Mouse (Mus musculus): Measurements from ENCODE around the gene D430041D05Rik. TPM values are rescaled to one million over a fixed set of nuclear protein-coding genes. Genes with fewer than 3 reads are reported as not detected.

D430041D05Rik gene
- total RNA-seq, 2 experiments from 2014 or later: 88.3 to 98.4 TPM

DNA sequence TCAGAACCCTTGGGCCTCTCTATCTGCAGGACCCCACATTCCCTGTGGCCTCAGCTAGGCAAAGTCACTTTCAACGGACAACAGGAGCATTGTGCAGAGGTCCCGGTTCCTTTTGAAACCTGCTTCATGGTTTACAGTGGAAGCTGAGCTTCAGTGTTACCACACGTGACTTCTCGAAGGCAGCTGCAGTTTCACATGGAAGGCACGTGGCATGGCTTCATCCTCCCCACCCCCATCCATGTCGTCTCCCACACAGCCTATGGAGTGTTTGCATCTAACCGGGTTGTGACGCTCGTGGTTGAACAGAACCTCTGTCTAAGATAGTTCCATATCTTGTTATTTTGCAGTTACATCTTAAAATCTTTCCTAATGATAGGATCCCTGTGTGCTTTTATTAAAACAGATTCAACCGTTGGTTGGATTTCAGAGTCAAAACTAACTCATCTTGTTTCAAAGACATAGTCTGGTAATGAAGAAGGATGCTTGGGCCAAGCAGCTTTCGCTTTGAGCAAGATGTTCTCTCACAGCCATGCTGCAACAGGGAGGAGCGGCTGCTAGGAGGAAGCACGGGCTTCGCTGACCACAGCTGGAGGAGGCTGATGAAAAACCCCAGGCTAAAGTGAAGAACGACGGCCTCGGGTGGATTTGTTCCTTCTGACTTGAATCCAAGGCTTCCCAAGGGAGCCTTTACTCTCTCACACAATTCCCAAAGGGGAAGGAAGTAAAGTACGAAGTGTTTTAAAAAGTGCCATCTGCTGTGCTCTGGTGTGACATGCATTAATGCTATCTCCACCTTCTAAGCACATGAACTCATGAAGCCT, 149.7 kb downstream of the D430041D05Rik start:
- no peak for DNase-seq

DNA sequence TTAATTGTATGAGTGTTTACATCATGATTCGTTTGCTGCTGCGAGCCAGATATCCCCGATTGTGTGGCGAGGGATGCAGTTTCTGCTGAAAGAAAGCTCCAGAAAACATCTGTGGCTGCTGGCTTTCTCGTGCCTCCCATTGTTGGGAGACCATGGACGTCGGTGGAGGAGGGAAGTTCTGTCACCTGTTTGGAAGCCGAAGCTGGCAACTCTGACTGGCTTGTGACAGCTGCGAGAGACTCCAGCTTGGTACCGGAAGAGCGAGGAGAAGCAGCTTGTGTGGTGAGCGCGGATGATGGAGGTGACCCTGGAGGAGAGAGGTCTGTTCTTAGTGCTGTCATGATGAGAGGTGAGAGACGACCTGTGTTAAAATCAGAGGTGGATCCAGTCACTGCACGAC, 154.2 kb downstream of the D430041D05Rik start:
- no peak for DNase-seq

DNA sequence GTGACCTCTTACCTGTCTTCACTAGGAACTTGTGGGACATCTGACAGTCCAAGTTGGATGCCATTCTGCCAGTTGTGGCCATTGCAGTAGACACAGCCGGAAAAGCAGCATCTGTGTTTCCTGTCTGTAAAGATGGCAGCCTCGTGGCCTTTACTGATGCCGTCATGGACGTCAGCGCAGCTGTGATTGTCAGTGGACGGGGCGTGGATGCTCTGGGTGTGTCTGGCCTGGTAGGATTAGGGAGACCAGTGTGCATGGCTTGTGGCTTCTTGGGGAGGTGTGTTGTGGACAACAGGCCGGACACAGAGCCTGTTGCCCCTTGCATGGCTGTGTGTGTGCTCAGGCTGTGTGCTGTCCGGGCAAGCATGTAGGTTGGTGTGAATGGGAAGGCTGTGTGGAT, 155.9 kb downstream of the D430041D05Rik start:
- DNase-seq: no peak

DNA sequence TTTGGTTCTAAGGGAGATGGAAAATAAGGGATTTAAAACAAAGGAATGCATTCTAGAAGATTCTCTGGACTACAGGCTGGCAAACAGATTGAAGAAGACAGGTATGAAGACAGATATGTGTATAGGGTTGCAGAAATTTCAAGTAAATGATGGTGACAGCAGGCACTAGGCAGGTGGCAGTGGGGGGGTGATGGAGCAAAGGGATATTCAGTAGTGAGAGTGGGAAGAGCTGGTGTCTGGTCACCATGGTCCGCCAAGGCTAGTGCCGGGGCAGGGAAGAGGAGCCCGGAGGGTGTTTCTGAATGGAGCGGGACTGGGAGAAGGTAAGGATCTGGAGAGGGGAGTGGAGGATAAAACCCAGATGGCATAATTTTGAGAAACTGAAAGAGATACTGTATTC, 157.5 kb downstream of the D430041D05Rik start:
- no peak for DNase-seq

DNA sequence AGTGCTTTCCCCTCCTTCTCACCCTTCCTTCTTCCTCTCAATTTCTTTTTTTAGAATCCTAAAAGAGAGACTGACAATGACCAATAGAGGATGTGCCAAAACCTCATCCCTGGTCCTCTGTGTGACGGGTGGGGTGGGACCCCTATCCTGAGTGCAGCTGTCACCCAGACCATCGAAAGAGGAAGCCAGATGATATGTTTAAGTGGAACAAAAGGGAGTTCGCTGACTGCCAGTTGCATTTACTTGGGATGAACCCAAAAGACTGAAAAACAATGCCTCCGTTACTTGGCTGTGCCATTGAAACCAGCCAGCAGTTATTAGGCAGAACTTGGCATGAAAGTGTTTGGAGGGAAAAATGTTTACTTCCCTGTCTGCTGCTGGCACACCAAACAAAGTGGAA, 159.2 kb downstream of the D430041D05Rik start:
- peak in 1 of 2 experiments; percentile 24 for DNase-seq

DNA sequence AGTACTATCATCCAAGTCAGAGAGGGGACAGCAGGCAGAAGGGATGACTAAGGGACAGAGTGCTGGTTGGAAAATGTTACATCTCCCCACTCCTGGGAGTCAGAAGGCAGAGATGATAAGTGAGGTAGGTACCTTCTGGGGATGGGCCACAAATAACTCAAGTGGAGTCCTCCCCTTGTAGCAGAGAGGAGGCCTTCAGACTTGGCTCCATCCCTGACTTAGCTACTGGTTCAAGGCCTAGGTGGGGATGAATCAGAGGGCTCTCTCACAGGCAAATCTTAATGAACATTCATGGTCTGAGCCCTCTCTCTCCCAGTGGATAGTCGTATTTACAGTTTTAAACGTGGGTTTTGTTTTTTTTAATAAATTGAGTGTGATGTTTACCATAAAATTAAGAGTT, 161.0 kb downstream of the D430041D05Rik start:
- DNase-seq: no peak

DNA sequence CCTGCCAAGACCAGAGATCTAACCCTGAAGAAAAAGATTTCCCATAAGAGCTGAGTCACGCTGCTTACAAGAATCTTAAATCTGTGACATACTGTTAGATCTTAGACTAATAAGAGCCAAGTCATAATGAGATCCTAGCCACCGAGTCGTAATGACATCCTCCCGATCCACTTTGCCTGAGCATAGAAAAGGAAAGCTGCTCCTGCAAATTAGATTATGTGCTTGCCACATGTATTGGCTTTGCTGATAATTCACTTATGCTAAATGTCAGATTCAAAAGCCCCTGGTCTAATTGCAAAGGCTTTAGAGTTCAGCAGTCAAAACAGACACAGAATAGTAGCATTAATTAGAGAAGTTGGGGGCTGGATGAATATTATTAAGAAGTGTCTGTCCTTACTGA, 164.0 kb downstream of the D430041D05Rik start:
- no peak for DNase-seq

DNA sequence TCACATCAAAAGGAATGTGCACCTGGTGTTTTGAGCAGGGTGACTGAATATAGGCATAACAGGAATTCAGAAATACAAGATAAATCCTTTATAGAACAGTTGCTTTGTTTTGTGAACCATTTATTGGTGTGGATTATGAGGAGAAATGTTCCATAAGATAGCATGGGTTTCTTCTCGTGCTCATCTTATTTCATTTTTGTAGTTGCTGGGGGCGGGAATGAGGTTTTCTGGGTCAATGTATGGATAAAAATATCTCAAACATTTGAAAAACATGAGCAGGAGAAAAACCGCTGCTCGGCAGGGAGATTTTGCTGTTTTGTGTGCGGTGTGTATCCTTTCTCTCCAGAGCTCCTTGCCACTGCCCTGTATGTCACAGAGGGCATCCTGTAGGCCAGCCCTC, 168.8 kb downstream of the D430041D05Rik start:
- DNase-seq: no peak

DNA sequence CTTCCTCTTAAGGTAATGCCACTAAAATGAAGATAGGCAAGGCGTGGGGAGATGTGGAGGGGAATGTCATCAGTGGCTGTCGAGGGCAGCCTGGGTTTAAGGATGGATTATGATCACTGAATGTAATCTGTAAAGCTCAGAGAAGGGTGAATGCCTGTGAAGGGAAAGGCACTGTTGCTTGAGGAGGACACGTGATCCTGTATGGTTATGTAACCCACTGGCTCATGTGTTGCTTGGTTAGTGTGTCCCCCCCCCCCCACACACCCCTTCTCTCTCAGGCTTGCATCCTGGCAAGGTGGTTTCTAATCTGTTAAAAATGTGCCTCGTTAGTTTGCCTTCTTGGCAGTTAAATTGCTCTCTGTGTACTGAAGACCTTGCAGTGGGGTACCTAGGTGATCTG, 173.7 kb downstream of the D430041D05Rik start:
- no peak for DNase-seq

DNA sequence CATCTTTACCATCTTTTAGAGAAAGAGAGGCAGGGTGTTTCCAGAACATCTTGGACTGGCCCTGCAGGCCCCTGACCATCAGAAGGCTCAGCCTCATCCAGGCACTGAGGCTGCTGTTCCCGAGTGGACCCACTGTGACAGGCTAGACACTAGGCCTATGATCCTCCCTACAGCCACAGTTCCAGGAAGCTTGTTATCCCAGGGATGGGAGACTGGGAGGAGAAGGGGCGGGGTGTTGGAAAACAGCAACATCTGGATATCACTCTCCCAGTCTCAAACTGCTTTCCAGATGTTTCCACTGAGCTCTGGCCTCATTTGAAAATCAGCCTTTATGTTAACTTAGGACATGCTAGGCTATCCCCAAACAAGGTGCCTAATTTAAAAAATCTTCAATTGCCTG, 180.4 kb downstream of the D430041D05Rik start:
- DNase-seq: no peak

DNA sequence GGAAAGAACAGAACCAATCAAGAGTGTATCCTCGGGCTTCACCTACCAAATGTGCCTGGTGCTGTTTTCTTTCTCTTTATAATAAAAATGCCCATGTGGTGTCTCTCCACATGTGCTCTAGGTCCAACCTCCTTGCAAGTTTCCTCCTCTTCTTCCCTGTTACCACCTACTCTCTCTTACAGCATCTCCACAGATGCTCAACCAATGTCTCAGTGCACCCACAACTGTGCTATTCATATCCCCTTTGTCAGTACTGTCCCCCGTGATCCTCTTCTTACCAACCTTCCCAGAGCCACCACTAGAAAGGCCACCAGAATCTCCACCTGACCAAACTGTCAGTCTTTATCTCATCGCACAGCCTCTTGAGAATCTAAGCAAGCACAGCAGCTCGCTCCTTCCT, 184.8 kb downstream of the D430041D05Rik start:
- DNase-seq: no peak

DNA sequence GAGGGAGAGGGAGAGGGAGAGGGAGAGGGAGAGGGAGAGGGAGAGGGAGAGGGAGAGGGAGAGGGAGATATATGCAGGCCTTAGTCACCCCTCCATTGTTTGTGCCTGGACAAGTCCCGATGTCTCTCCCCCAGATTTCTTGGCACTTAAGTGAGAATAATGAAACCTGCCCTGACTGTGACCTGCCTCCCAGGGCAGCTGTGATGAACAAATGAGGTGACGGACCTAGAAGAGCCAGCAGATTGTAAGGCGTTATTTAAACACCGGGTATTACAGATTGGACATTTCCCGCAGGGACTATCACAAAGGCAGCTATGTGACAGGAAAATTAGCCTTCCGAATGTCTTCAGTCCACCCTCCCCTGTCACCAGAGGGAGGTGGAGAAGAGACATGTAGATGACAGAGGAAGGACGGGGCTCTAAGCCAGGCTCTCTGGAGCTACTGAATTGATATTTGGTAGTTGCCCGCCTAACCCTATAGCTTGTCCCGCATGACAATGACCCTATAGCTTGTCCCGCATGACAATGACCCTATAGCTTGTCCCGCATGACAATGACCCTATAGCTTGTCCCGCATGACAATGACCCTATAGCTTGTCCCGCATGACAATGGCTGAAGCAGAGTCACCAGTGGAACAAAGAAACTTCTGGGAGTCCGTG, 191.0 kb downstream of the D430041D05Rik start:
- no peak for DNase-seq

DNA sequence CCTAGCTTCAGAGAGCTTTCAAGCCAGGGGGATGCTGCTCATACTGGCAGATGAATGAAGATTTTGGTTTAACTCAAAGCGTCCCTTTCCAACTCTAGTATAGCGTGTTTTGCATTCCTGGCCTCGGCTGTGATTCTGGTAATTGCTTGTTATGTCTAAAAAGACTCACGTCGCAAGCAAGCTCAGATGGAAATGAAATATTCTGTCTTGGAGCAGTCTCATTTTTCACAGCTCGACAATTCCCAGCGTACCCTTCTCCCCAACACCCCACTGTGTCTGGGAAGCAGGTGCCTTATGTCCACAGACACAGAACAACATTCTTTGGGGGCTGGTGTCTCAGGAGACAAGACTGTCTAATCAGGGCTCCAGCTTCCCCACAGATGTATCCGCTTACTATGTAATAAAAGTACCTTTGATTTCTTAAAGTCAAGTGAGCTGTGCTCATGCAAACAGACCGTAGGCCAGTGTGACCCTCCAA, 192.2 kb downstream of the D430041D05Rik start:
- DNase-seq: peak in 1 of 2 experiments; percentile 16

DNA sequence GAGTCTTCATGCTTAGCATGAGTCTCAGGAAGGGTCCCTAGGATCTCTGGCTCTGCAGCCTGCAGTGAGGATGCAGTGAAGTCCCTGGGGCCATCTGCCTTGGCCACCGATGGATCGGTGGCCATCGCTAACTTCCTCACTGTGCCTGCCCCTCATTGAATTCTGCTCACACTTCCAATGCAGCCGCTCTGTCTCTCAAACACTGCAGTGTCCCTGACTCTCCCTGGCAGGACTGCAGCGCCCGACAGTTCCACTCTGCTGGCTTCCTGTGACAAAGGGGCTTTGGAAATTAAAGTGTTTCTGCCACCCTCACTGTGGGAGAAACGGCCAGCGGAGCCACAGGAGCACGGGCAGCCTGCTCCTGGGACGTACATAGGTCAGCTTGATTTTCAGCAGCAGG, 192.7 kb downstream of the D430041D05Rik start:
- no peak for DNase-seq

DNA sequence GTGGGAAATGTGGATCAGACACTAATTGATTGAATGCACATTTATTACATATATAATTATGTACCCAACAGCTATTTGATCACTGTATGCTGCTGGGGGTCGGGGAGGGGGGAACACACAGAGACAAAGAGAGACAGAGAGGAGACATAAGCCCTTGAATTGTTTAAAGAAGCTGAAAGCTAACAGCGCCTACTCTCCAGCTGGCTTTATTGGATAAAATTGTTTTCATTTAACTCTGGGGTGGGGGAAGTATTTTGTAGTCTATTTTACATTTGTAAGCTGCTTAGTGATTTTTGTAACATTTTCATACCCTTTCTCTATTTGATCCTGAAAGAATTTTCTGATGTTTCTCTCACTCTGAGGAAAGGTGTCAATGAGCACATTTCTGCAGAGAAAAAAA, 201.4 kb downstream of the D430041D05Rik start:
- no peak for DNase-seq

DNA sequence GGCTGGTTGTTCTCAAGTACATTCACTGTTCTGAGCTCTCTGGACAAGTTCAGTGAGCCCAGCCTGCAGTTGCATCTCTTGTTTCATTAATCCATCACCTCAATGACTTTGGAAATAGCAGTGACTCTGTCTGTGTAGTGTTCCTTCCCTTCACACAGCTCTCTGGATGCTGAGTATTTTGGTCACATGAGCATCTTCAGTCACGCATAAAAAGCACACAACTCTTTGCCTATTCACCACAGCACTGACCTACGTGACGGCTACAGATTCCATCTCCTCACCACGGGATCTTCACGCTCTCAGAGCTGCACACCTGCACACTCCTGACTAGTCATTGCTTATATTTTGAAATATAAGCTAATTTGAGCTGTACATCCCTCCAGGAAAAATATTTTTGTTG, 202.4 kb downstream of the D430041D05Rik start:
- DNase-seq: no peak

DNA sequence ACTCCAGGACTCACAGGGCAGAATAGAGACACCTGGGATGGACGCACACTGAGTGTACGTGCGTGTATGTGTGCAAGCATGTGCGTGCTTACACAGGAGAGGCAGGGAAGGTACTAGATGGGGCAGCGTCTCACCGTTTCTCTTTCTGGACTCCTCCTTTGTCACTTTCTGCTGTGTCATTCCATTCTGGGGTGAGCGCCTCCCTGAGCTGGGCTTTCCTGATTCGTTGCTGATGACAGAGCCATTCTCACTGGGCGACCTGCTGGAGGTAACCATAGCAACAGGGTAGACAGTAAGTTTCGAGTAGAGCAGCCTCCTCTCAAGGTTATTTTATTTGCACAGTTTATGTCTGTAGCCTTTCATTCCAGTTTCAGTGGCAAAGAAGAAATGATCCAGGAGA, 202.9 kb downstream of the D430041D05Rik start:
- peak; percentile 53 to 62 for DNase-seq

DNA sequence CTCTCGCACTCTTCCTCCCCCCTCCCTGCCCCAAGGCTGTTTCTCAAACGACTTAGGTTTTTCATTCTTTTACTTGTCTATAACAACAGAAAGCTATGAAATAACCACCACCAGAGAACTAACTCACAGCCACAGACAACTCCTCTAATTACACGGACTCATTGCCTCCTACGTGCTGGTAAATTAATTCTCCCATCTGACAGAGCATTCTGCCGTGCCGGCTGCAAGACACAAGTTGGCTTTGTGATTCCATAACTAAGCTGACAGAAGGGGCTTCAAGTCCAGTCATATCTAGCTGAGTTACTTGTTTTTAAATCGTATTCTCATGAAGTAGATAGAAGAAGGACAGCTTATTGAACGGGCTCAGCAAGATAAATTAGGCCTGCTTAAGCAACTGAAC, 205.2 kb downstream of the D430041D05Rik start:
- DNase-seq: peak; percentile 72 to 74

DNA sequence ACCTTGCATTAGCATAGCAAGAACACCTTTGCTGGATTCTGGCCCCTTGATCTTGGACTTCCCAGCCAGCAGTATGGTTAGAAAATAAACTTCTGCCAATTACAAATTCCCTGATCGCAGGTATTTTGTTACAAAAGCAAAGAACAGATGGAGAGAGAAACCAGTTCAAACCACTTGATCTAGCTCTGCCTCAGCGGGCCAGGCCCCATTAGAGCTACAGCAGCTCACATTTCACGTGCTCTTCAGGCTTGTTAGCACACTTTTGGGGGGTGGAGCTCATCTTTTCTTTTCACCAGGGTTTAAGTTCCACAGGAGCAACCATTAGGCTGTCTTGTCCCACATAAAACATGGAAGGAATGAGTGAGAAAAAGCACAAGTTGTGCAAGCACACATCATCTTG, 210.6 kb downstream of the D430041D05Rik start:
- DNase-seq: no peak

DNA sequence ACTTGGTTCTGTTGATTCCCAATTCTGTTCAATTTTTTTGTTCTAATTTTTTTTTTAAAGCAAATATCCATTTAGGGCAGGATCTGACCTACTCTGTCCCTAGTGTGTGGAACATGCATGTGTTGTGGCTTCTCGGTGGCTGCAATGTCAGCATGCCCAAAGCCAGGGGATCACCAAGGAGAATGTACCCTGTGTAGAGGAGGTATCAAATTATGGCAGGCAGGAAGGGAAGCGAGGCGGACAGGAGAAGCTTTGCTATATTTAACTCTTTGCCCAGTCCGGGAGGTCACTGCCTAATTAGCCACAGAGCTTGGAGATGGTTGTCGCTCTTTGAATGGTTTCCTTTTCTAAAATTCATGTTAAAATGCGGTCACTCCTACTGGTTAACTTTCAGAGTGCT, 212.6 kb downstream of the D430041D05Rik start:
- DNase-seq: no peak

DNA sequence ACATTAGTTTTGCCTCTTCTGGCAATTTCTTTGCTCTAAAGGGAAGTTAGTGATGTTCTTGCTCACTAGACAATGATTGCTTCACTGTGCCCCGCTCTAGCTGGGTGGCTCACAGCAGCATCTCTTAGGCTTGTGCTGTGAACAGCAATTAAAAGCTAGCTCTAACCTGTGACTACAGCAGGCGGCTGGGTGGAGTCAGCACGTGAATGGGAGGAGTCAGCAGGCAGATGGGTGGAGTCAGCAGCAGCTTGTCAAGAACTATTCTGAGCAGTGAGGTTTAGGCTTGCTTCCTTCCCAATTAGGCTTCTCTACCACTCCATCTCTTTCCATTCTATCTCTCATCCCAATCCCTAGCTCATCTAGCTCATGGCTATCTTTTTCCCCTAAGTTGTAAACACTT, 213.5 kb downstream of the D430041D05Rik start:
- no peak for DNase-seq

DNA sequence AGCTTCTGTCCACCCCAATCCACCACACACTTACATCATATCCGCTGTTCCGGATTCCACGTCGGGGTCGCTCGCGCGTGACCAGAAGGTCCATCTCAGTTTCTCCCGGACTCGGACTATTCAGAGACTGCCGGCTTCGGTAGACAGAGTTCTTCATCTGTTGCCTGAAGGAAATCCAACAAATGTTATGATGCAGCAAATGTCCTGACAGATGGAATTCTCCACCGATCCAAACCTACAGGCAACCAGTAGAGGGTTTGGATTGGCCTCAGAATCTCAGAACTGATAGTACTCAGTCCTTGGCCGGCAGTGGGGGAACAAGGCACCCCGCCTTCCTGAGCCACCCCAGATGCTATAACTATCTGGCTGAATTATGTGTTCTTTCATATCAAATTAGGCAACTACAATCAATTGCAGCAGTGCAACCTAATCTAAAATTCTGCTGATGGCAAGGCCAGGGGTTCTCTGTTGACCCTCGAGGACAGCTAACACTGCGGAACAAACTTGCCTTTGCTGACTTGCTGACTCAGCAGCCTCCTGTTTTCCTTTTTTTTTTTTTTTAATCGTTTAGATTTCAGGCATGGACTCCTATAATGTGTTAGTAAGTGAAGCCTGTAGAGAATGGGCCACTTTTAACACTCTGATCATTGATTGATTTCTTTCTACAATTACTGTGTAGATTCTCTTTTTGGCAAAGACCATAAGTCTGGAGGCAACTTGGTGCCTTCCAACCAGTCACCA, 218.2 kb downstream of the D430041D05Rik start:
- DNase-seq: peak; percentile 55 to 57

DNA sequence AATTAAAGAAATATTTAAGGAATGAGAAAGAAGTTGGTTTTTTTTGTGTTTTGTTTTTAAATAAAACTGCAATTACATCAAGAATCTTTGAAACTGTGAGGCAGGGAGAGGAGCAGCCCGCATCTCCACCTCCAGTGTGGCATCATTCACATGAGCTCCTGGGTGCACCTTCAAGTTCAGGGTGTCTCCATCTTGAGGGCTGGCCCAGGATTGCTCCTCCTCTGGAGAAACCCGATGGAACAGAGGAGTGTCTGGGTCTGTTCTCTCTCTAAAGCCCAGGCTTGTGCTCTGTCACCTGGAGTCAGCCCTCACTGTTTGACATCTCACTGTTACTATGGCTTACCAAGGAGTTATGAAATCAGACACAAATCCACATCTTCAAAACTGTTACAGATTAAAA, 219.1 kb downstream of the D430041D05Rik start:
- DNase-seq: no peak
